Mouse (Mus musculus) liver, adult (tissue): ENCODE results near the gene Mogat2.

Source experiments
- GATA4 ChIP-seq: IDR thresholded peaks from 2 replicates; pipeline ENCODE4 v1.6.1; 2014; ENCODE audit warnings: mild to moderate bottlenecking, low read length; ENCODE audit not compliant: insufficient replicate concordance

Mogat2 gene

GRCm38 (mm10) chr7:99238417-99238816 is at the start of gene Mogat2:
Gene Mogat2 (minus strand): TSS chr7:99238619.
- TF ChIP-seq GATA4: no peak

- TF ChIP-seq GATA4: no peak
Measured at GRCm38 (mm10) chr7:99287287-99287686, 48.9 kb upstream of the Mogat2 start.

- TF ChIP-seq GATA4: no peak
Measured at GRCm38 (mm10) chr7:99279586-99279985, 41.2 kb upstream of the Mogat2 start.

GRCm38 (mm10) chr7:99278309-99278708 is 39.9 kb upstream of the Mogat2 start:
- no peak for TF ChIP-seq GATA4

GRCm38 (mm10) chr7:99276679-99277078 is 38.3 kb upstream of the Mogat2 start:
- TF ChIP-seq GATA4: no peak

- no peak for TF ChIP-seq GATA4
Measured at GRCm38 (mm10) chr7:99275131-99275530, 36.7 kb upstream of the Mogat2 start.

GRCm38 (mm10) chr7:99271630-99272029 is 33.2 kb upstream of the Mogat2 start:
- no peak for TF ChIP-seq GATA4

- TF ChIP-seq GATA4: no peak
Measured at GRCm38 (mm10) chr7:99268951-99269945, 30.8 kb upstream of the Mogat2 start.

GRCm38 (mm10) chr7:99268506-99268900 is 30.1 kb upstream of the Mogat2 start:
- no peak for TF ChIP-seq GATA4

- TF ChIP-seq GATA4: no peak
Measured at GRCm38 (mm10) chr7:99267897-99268505, 29.6 kb upstream of the Mogat2 start.

GRCm38 (mm10) chr7:99267251-99267896 is 29.0 kb upstream of the Mogat2 start, which contains the start of gene Map6:
Gene Map6 (plus strand): TSS chr7:99267447.
- TF ChIP-seq GATA4: no peak

GRCm38 (mm10) chr7:99264597-99264996 is 26.2 kb upstream of the Mogat2 start:
- TF ChIP-seq GATA4: no peak

GRCm38 (mm10) chr7:99263509-99263908 is 25.1 kb upstream of the Mogat2 start:
- TF ChIP-seq GATA4: no peak

GRCm38 (mm10) chr7:99261900-99262299 is 23.5 kb upstream of the Mogat2 start:
- TF ChIP-seq GATA4: no peak

GRCm38 (mm10) chr7:99255006-99255405 is 16.6 kb upstream of the Mogat2 start:
- no peak for TF ChIP-seq GATA4

- TF ChIP-seq GATA4: no peak
Measured at GRCm38 (mm10) chr7:99250386-99250785, 12.0 kb upstream of the Mogat2 start.
